Mouse (Mus musculus) cortical plate, adult 2 months (tissue): ENCODE measurements around the gene Prrc2b.

Source experiments
- CTCF ChIP-seq: fragments of 200-500 bp; IDR thresholded peaks from 2 replicates; pipeline ENCODE4 v1.5.1; 2011; ENCODE audit warnings: mild to moderate bottlenecking, control low read depth, low read length; ENCODE audit not compliant: insufficient read depth; ENCODE audit errors: extremely low read depth
- POLR2A ChIP-seq: fragments of 200-500 bp; IDR thresholded peaks from 2 replicates; pipeline ENCODE4 v1.6.1; 2011; ENCODE audit warnings: mild to moderate bottlenecking, low read length, control low read depth; ENCODE audit not compliant: insufficient read depth; ENCODE audit errors: extremely low read depth

DNA sequence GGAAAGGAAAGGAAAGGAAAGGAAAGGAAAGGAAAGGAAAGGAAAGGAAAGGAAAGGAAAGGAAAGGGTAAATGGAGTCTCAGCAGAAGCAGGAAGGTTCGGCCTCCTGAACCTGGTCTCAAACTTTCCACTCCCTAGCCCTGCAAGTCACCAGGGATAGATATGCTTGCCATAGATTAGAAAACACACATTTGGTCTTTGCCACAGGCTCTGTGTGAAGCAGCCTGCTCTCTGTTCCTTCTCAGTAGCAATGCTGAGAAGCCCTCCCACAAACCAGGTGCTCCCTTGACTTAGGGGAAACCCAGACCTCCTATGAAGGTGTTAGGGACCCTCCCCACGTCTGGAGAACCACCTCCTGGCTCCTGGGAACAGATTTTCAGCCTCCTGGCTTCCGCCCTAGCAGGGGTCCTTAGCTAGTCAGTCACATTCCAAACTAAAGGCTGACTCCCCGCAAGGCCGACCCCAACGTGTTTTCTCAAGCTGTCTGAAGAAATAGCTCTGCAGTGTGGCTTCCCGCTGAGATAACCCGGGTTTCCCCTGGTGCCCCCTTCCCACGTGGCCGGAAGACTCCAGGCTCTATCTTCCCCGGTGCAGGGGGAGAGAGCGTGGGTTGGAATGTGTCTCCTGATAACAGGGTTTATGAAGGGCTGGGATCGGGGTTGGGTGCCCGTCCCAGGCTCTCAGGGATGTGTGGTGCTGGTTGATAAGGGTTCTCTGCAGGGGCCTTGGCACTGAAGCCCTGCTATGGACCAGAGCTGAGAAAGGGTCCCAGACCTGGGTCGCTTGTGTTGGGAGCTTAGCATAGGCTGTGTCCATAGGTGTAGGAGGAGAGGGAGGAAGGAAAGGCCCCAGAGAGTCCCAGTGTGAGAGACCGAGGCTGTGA lies 23.0 kb upstream of the Prrc2b start:
- TF ChIP-seq CTCF (no peak), POLR2A (no peak)
